Mouse (Mus musculus) kidney, adult 2 months (tissue): ENCODE measurements at regions not wholly inside any gene's neighbourhood (a gene's known extent, or its start where the extent isn't known, plus 50 kb on each side); places are given as distances from the start of the nearest gene placed in this dataset.

ENCODE experiments used
- CTCF ChIP-seq: fragments of 200-500 bp; conservative IDR thresholded peaks from 2 replicates; pipeline ENCODE4 v1.5.1; 2011; ENCODE audit warnings: low read depth, mild to moderate bottlenecking, control low read depth, low read length, moderate library complexity, mixed read lengths; ENCODE audit not compliant: insufficient read depth, insufficient read length
- POLR2A ChIP-seq: fragments of 200-500 bp; IDR thresholded peaks from one replicate; pipeline ENCODE4 v1.6.1; 2011; ENCODE audit warnings: low read depth, low read length, control low read depth

DNA sequence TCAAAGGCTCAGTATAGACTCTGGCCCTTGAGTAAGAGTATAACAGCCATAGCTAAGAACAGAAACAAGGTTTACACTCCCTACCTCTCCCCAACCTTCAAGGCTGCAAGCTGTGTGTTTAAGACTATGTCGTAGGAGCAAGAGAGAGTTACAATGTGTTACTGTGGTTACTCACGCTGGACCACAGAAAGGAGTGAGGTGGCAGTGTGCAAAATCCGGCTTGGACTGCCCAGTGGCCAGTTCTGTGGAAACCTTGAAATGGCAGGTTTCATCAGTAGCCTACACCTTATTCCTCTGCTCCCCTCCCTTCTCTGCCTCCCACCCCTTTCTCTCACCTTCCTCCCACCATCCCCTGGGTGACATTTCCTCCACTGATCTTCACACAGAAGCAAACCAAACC lies 114.3 kb upstream of the Ado start:
- TF ChIP-seq CTCF (no peak), POLR2A (no peak)
